Mouse (Mus musculus) megakaryocyte progenitor cell, adult 5-6 weeks (primary cell): ENCODE measurements around the gene Rnf227. TPM values are rescaled to one million over a fixed set of nuclear protein-coding genes. Genes with fewer than 3 reads are reported as not detected.

Source experiments
- total RNA-seq, 2 experiments: library from RNA; stranded (forward) in 1 of 2; stranded (reverse) in 1 of 2; fragments of 157-497, 149-512 nt in 1 of 2; fragments of 200-1000 nt in 1 of 2; gene quantifications; 2 replicates each; pipeline versions ENCODE4 v1.2.3 to v1.2.4; 2015 to 2017

The Rnf227 gene
- total RNA-seq, 2 experiments from 2014 or later, result 5.1 to 6.2 TPM

Other genes with a start within 250 kb of the Rnf227 start
- gene Per1, start 245.2 kb upstream of the Rnf227 start, total RNA-seq (2015), result 8.3 and 8.8 TPM in 2 replicates
- gene Per1, start 245.2 kb upstream of the Rnf227 start, total RNA-seq (2017), result 4.0 and 4.8 TPM in 2 replicates
- gene Hes7, start 220.1 kb upstream of the Rnf227 start, total RNA-seq (2015), result not detected in 2 replicates
- gene Hes7, start 220.1 kb upstream of the Rnf227 start, total RNA-seq (2017), result not detected in 2 replicates
- gene 9130213A22Rik, start 217.9 kb upstream of the Rnf227 start, total RNA-seq (2015), result not detected in 2 replicates
- not detected in 2 replicates for gene 9130213A22Rik, start 217.9 kb upstream of the Rnf227 start, total RNA-seq (2017)
- not detected in 2 replicates for gene Aloxe3, start 214.6 kb upstream of the Rnf227 start, total RNA-seq (2015)
- not detected in 2 replicates for gene Aloxe3, start 214.6 kb upstream of the Rnf227 start, total RNA-seq (2017)
- not detected in 2 replicates for gene Alox12b, start 183.5 kb upstream of the Rnf227 start, total RNA-seq (2015)
- gene Alox12b, start 183.5 kb upstream of the Rnf227 start, total RNA-seq (2017), result not detected in 2 replicates
- gene Alox8, start 142.6 kb upstream of the Rnf227 start, total RNA-seq (2015), result 0.07 TPM in 1 of 2 replicates, not detected in the other
- gene Alox8, start 142.6 kb upstream of the Rnf227 start, total RNA-seq (2017), result 0.44 TPM in 1 of 2 replicates, not detected in the other
- gene Gucy2e, start 103.4 kb upstream of the Rnf227 start, total RNA-seq (2015), result 0.10 TPM in 1 of 2 replicates, not detected in the other
- gene Gucy2e, start 103.4 kb upstream of the Rnf227 start, total RNA-seq (2017), result 0.03 TPM in 1 of 2 replicates, not detected in the other
- 30.5 and 49.5 TPM in 2 replicates for gene Cntrob, start 16.7 kb upstream of the Rnf227 start, total RNA-seq (2015)
- 26.9 and 29.8 TPM in 2 replicates for gene Cntrob, start 16.7 kb upstream of the Rnf227 start, total RNA-seq (2017)
- 117 and 136 TPM in 2 replicates for gene Trappc1, start 16.5 kb upstream of the Rnf227 start, total RNA-seq (2015)
- gene Trappc1, start 16.5 kb upstream of the Rnf227 start, total RNA-seq (2017), result 87.2 and 103 TPM in 2 replicates
- gene Kcnab3, start 14.2 kb upstream of the Rnf227 start, total RNA-seq (2015), result 0.07 and 0.34 TPM in 2 replicates
- gene Kcnab3, start 14.2 kb upstream of the Rnf227 start, total RNA-seq (2017), result 0.14 TPM in 1 of 2 replicates, not detected in the other
- gene Chd3, start 28.9 kb downstream of the Rnf227 start, total RNA-seq (2015), result 17.0 and 22.4 TPM in 2 replicates
- 19.9 and 38.2 TPM in 2 replicates for gene Chd3, start 28.9 kb downstream of the Rnf227 start, total RNA-seq (2017)
- 114 and 125 TPM in 2 replicates for gene Naa38, start 55.0 kb downstream of the Rnf227 start, total RNA-seq (2015)
- gene Naa38, start 55.0 kb downstream of the Rnf227 start, total RNA-seq (2017), result 146 and 205 TPM in 2 replicates
- gene Cyb5d1, start 55.2 kb downstream of the Rnf227 start, total RNA-seq (2015), result 15.4 and 16.6 TPM in 2 replicates
- gene Cyb5d1, start 55.2 kb downstream of the Rnf227 start, total RNA-seq (2017), result 34.2 and 50.3 TPM in 2 replicates
- 0.07 and 0.42 TPM in 2 replicates for gene Tmem88, start 57.8 kb downstream of the Rnf227 start, total RNA-seq (2015)
- 0.12 TPM in 1 of 2 replicates, not detected in the other for gene Tmem88, start 57.8 kb downstream of the Rnf227 start, total RNA-seq (2017)
- 10.4 and 11.7 TPM in 2 replicates for gene Kdm6b, start 73.2 kb downstream of the Rnf227 start, total RNA-seq (2015)
- gene Kdm6b, start 73.2 kb downstream of the Rnf227 start, total RNA-seq (2017), result 1.8 and 2.9 TPM in 2 replicates
- 0.07 TPM in 1 of 2 replicates, not detected in the other for gene Dnah2, start 208.6 kb downstream of the Rnf227 start, total RNA-seq (2015)
- under 0.01 TPM in 1 of 2 replicates, not detected in the other for gene Dnah2, start 208.6 kb downstream of the Rnf227 start, total RNA-seq (2017)
- 0.15 TPM in 1 of 2 replicates, not detected in the other for gene Efnb3, start 219.7 kb downstream of the Rnf227 start, total RNA-seq (2015)
- 0.24 and 0.33 TPM in 2 replicates for gene Efnb3, start 219.7 kb downstream of the Rnf227 start, total RNA-seq (2017)
- gene Wrap53, start 239.8 kb downstream of the Rnf227 start, total RNA-seq (2015), result 16.2 and 18.3 TPM in 2 replicates
- 6.2 and 6.9 TPM in 2 replicates for gene Wrap53, start 239.8 kb downstream of the Rnf227 start, total RNA-seq (2017)
- 124 and 173 TPM in 2 replicates for gene Trp53, start 239.9 kb downstream of the Rnf227 start, total RNA-seq (2015)
- gene Trp53, start 239.9 kb downstream of the Rnf227 start, total RNA-seq (2017), result 65.1 and 65.6 TPM in 2 replicates